Mouse (Mus musculus) c-Kit-positive CD71-negative TER-119-negative erythroid progenitor cells, embryonic 14.5 days (primary cell): ENCODE results near the gene Cars2.
"Not testable (repeated sequence)": the region's sequence is repeated elsewhere in the genome, so short reads cannot be mapped to it uniquely, and the experiment has no call there.

ENCODE experiments used
- DNase-seq: peaks from one replicate; pipeline ENCODE4 v3.0.0-alpha.2; 2013; ENCODE audit warnings: low read depth

Gene Cars2

DNA sequence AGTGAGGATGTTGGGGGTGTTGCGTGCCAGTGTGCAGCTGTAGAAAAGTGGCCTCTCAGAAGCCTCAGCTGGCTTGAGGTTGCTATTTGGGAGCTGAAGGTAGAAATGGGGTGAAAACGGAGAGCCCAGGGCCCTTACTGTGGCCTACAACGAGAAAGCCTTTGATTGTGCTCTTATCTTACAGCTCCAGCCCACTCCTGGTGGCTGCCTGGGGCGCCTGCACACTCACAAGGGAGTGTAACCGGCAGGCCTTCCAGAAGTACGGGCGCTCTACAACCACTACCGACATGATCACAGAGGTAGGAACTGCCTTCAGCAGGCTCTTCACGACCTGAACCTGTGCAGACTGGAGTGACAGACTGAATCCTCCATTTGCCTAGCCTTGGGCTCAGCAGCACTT lies 37.9 kb downstream of the Cars2 start:
- DNase-seq = no peak

DNA sequence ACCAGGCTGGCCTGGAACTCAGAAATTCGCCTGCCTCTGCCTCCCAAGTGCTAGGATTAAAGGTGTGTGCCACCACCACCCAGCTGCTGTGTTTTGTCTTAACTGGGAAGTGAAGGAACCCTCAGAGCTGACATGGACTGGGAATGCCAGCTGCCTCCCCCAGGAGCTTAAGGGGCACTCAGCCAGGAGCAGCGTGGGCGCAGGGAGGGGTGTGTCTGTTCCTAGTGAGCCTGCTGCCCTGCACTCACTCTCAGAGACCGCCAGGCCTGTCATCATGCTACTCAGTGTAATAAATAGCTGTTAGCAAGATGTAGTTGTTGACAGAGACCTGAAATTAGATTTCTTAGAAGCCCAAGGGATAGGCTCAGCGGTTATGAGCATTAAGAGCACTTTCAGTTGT lies 39.6 kb downstream of the Cars2 start:
- no peak for DNase-seq

DNA sequence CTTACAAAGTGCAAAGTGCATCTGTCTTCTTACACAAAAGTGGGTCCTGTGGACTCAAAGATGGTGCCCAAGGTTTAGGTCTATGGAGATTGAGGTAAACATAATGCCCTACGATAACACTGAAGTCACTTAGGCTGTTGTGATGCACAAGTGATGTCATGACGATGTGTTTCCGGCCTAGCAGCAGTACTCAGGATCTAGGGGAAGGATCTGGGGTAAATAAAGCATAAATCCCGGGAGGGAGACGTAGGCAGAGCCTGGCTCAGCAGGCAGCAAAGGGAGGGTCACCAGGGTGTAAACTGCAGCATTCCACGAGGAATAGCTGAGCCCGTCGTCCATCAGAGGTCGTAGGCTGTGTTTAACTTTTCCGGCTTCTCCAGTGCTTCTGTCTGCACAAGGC lies 41.7 kb downstream of the Cars2 start:
- no peak for DNase-seq

- peak; percentile 64 for DNase-seq
Observed at GRCm38 (mm10) chr8:11506802-11507201, 43.8 kb downstream of the Cars2 start.

DNA sequence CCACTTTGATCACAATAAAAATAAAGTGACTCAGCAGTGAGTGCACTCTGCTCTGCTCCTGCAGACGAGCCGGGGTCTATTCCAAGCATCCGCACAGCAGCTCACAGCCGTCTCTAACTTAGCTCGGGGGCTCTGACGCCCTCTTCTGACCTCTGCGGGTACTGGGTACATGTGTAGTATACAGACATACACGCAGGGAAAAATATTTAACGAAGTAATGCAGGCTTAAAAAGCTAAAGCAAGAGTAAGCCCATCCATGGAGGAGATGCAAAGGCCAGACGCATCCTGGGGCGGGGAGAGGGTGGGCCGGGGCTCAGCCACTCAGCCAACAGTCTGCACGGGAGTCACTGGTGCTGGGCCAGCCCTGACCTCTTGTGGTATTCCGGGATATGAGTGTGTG lies 44.5 kb downstream of the Cars2 start:
- DNase-seq = no peak

DNA sequence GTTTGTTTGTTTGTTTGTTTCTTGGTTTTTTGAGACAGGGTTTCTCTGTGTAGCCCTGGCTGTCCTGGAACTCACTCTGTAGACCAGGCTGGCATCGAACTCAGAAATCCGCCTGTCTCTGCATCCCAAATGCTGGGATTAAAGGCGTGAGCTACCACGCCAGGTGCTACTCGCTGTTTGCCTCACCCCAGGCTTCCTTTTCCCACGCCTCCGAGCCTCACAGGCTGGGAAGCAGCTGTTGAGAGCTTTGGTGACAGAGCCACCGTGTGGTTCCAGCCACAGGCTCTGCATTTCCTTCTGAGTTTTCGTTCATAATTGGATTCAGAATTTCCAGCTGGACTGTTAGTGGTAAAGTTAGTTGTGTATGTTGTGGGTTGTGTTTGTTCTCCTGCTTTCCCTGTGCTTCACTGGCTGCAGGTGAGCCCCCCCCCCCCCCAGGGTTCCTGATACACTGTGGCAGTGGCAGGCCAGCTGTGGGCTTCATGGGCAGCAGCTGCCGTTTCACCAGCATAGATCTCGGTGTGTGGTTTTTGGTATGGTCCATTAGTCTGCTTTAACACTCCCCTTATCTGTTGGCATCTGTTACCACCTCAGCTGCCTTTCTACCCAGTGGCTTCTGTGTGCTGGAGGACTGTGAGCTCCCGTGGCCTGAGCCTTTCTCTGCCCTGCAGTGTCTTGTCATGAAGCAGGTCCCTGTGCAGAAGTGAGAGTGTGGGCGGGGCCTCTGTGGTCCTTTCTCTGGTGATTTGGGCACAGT lies 46.9 kb downstream of the Cars2 start:
- no peak for DNase-seq

DNA sequence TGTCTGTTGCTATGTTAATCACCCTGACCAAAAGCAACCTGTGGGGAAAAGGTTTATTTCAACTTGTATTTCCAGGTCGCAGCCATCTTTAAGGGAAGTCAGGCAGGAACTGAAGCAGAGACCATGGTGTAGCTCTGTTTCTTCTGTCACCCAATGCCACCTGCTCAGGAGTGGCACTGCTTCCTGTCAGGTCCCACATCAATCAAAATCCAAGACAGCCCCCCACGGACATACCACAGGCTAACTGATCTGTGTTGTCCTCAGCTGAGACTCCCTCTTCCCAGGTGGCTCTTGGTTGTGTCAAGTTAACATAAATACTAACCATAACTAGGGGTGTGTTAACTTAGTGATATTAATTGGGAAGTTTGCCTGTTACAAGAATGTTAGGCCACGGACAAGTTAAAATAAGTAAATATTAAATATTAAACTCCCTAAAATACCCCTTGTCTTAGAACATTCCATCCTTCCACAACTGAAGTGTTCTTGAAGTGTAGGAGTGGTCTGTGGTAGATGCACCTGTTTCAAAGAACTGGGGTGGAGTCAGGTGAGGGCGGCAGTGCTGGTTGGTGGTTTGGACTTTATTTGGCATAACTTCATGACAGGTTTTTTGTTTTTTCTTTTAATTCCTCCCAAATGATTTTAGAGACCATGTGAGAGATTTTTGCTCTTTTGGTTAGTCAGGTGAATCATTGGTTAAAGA lies 51.6 kb downstream of the Cars2 start:
- no peak for DNase-seq

- no peak for DNase-seq
Observed at GRCm38 (mm10) chr8:11498281-11498680, 52.3 kb downstream of the Cars2 start.

DNA sequence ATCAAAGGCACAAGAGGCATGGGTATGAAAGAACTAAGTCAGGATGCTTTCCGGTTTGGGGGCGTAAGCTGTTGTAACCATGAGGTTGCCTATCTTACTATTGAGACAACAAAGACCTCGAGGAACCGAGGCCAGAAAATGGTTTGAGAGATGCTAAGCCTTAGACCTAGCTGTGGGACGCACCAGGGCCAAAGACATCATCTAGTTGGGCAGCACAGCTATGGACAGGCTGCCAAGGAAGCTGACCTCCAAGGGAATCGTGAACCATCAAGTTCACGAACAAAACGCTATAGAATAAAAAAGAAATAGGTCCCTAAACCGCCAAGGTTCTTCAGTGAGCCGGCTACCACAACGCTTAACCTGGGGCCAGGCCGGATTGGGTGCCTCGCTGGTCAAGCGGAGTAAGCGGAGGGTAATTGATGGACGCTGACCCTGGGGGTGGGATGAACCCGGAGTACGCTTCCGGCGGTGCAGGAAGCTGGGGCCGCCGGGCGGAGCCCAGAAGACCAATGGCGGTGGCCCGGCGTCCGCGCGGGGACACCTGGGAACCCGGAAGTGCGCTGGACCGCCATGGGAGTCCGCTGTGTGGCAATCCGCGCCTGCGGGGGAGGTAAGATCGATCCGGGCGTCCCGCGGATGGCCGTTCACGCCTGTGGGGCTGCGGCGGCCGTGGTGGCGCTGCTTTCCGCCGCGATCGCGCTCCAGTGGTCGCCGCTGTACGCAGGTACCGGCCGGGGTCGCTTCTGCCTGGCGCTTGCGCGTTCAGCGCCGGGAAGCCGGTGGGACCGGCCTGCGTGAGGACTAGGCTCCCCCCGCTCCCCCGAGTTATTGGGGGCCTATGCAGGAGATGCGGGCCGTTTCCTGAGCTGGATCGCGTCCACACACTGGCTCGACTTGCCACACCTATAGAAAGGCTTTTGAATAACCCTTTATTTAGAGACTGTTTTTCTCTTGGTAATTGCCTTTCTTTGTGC lies 53.3 kb downstream of the Cars2 start, which contains the start of gene Naxd:
TSS of gene Naxd (plus strand) at position 490 of the 974 bp plus-strand sequence.
- peak; percentile 72 for DNase-seq

DNA sequence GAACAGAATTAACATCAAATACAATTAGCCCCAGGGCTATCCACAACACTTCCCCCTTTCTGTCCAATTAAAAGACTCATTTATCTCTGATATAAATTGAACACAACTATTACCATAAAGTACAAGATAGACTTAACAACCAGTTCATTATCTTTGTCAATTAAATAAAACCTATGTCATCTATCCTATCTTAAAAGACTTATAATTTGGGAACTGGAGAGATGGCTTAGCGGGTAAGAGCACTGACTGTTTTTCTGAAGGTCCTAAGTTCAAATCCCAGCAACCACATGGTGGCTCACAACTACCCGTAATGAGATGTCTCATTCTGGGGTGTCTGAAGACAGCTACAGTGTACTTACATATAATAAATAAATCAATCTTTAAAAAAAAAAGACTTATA lies 58.2 kb downstream of the Cars2 start:
- not testable (repeated sequence) for DNase-seq

- DNase-seq = no peak
Observed at GRCm38 (mm10) chr8:11487229-11487628, 63.4 kb downstream of the Cars2 start.

GRCm38 (mm10) chr8:11486142-11486541 lies 64.4 kb downstream of the Cars2 start:
- DNase-seq = peak; percentile 57

GRCm38 (mm10) chr8:11482537-11482936 lies 68.0 kb downstream of the Cars2 start:
- DNase-seq = no peak

GRCm38 (mm10) chr8:11481876-11482275 lies 68.7 kb downstream of the Cars2 start:
- no peak for DNase-seq

DNA sequence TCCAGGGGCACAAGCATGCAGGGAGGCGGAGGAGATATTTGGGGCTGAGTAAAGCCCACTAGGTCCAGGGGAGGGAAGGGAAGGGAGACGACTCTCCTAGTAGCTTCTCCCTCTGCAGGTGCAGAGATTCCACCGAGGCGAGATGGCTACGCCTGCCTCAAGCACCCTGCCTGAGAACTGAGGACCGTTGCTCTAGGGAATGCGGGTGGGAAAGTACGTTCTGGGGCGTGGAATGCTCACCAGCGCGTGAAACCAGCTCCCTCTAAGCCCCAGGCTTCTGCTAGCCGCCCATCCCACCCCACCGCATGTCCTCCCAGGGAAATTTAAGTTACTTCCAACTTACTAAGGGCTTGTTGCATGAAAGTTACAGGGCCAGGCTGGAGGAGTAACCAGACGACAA lies 71.0 kb downstream of the Cars2 start:
- no peak for DNase-seq

- no peak for DNase-seq
Observed at GRCm38 (mm10) chr8:11478807-11479527, 71.6 kb downstream of the Cars2 start.

DNA sequence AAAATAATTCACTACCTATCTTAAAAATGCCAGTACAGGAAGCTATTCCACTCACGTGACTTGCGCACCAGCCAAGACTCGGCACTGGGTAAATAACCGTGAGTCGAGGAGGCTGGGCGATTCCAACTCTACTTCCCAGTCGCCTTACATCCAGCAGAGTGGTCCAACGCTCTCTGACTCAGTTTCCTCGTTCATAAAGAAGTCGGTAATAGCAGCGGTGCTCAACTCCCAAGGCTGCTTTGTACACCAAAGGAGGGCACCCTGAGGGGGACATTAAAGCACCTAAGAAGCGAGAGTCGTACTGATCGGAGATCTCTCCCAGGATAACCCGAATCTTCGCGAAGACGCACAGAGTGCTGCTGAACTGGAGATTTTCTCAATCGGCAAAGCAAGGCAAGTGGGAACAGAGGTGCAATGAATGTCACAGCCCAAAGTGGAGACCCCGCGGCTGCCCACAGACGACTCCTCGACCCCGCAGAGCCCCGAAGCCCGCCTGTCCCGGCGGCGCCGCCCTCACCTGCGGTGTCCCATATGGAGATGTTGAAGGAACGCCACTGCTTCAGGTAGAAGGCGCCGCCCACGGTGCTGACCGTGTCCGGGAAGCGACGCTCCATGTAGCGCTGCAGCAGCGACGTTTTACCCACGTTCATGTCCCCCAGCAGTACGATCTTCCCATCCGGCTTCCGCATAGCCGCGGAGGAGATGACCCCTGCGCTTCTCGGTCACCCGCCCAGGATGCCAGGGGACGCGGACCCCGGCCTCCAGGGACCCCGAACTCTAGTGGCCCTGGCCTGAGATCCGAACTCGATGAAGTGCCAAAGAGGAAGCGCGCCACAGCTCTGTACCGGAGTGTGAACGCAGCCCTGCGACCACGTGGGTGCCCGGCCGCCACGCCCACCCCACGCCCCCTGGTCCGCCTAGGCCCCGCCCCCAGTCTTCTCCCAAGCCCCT lies 72.5 kb downstream of the Cars2 start, which contains the start of gene Rab20:
TSS of gene Rab20 (minus strand) at position 900 of the 951 bp plus-strand sequence.
- no peak for DNase-seq

DNA sequence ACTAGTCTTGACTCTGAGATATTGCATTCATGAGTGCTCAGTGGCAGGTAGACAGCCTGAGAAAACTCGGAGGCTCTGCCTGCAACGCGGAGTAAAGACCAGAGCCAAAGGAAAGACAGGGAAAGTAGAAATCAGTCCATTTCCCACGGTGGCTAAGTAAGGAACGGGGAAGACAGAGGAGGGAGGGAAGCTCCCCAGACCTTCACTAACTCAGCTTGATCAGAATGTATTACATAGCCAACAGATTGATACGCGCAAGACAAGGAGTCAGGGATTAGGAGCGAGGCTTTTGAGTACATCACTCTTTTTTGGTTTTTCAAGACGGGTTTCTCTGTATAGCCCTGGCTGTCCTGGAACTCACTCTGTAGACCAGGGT lies 73.4 kb downstream of the Cars2 start:
- no peak for DNase-seq

DNA sequence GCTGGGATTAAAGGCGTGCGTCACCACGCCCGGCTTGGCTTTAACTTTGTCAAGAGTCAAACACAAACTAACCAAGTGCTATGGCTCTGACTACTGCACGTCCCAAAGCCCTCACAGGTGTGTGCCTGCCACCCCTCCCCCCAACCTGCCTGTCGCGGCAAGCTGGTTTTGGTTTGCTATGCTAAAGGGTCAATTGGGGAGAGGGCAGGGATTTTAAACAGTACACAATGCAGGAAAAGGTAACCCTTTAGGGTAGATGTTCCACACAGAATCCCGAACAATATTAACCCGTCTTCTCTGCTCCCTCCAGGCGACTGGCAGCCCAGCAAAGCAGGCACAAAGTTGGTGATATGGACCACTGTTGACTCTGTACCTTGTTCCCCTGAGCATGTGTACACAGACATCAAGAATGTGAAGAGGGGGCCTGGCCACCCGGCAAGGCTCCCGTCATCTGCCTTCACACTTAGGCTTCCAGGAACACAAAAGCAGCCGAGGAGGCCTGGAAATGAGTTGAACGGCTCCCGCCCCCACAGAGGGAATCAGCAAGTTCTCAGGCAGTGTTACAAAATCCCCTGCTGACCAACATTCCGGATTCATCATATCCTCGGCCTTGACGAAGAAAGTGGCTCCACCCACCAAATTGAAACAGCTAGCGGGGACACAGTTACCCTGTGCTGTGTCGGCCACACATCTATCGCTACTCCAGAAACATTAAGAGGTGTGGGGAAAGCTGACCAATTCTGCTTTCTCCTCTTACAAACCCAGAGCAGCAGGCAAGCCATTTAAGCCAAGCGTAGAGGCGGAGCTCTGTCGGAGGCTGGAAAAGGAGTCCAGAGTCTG lies 74.0 kb downstream of the Cars2 start:
- DNase-seq = no peak

- DNase-seq = no peak
Observed at GRCm38 (mm10) chr8:11475876-11476275, 74.7 kb downstream of the Cars2 start.
